ENCODE assay signal across 8 mouse cellular contexts in the genomic region with DNA sequence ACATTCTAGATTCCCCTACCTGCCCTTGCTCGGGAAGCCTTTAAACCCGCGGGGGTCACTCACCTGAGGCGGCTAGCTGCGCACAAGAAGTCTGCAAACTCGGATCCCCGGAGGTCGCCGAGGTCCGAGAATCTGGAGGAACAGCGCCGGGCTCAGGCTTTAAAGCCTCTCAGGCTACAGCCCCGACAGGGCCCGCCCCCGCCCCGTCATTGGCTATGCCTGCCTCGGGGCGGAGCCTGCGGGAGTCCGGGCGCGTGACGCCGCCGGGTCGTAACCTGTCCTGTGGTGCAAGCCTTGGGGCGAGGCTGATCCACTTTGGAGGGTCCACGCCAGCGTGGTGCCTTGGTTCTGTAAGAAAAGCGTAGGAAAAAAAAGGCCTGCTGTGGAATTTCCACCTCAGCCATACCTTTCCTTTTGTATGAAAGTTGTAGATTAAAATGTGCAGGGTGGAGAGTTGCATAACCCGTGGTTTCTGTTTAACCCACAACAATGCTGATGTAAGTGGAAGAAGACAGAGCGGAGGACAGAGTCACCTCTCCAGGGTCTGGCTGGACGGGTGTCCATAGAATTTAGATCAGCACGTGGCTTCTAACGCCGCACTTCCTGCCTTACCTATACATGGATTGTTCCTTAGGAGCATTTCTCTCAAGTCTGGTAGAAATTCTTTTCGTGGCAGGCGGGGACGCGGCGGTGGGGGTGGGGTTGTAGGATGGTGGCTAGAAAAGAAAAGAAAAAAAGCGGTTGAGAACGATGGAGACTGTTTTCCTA. TPM values are rescaled to one million over a fixed set of nuclear protein-coding genes. Genes with fewer than 3 reads are reported as not detected.
A peak's percentile ranks its signal among the peaks of the same experiment; 100 is the strongest.
DNase-seq lines count a peak whose midpoint lies in the region; ATAC-seq lines count a peak whose summit lies in the region.

Gene Ctsl (minus strand): TSS at position 718 of the 768 bp plus-strand sequence.

- no peaks in the 10 kb centered on the region for H3K9me3 ChIP-seq in hindbrain, embryonic 11.5 days (ENCODE audit: control insufficient read depth, low read length)

- peak within 1 kb of the TSS; percentile 55 for H3K4me2 ChIP-seq in hindbrain, embryonic 11.5 days (replicated peaks; ENCODE audit: low read depth, low read length)

- H3K9ac ChIP-seq in hindbrain, embryonic 11.5 days (ENCODE audit: low read depth, low read length) = peak within 1 kb of the TSS; percentile 58

- no peaks in the 10 kb centered on the region for H3K4me1 ChIP-seq in hindbrain, embryonic 11.5 days (replicated peaks; ENCODE audit: control insufficient read depth, insufficient read depth, low read length)

- peak; percentile 96 for DNase-seq in Muller cell, postnatal 12 days (ENCODE audit: inconsistent ontology term)
- peak; percentile 96 for DNase-seq in cerebellum, adult 9-11 months
- DNase-seq in frontal cortex, adult 2 months (ENCODE audit: extremely low spot score in 1 of 2, low spot score in 1 of 2) = peak; percentile 88 to 93
- DNase-seq in hindbrain, embryonic 11.5 days (ENCODE audit: low spot score) = peak; percentile 93
- peak; percentile 80 to 86 for DNase-seq in layer of hippocampus, postnatal 10 days (ENCODE audit: low spot score in 2 of 2)
- DNase-seq in lung, postnatal 10 days = peak; percentile 95
- peak; percentile 94 for DNase-seq in ovary, postnatal 36 days (ENCODE audit: low spot score)
- DNase-seq in thymus, postnatal 25 days = peak; percentile 94

- H3K27ac ChIP-seq in hindbrain, embryonic 11.5 days (ENCODE audit: low read depth, low read length) = peak within 1 kb of the TSS; percentile 33; the same call in 1 of the 2 replicates

- ATAC-seq in hindbrain, embryonic 11.5 days (ENCODE audit: low FRiP score) = peak; percentile 100

- no peaks in the 10 kb centered on the region for H3K27me3 ChIP-seq in hindbrain, embryonic 11.5 days (ENCODE audit: control insufficient read depth, insufficient read depth, low read length)

- H3K4me3 ChIP-seq in hindbrain, embryonic 11.5 days (ENCODE audit: low read depth, low read length) = peak within 1 kb of the TSS; percentile 54

- H3K36me3 ChIP-seq in hindbrain, embryonic 11.5 days (ENCODE audit: control insufficient read depth, insufficient read depth, low read length) = peaks cover 7% of the 10 kb centered on the region; the same call in 1 of the 2 replicates

- WGBS in hindbrain, embryonic 11.5 days = under 1% methylated on average over 43 of the region's 43 CpGs

RNA-seq across cellular contexts. Expression of gene Ctsl, which starts in this region (rescaled TPM):
- polyA plus RNA-seq in frontal cortex, adult 2 months (2012; rRNA removed) = 141 and 143 TPM in 2 replicates
- 122 and 135 TPM in 2 replicates for polyA plus RNA-seq in hindbrain, embryonic 11.5 days (2014; fragmentation: Nextera tagmentation; extraction: Ambion mirVana)
- 100 to 1,000 TPM; 169 to 194 TPM for total RNA-seq in layer of hippocampus, postnatal 10 days (2021)

Comparison
In these comparisons a context has a peak if more than half of its experiments do, and no peak if none do; other contexts are left out.
1. Peak in every context shown above with its lines: DNase-seq, ATAC-seq, H3K4me3 ChIP-seq and H3K27ac ChIP-seq.